Mouse (Mus musculus) left cerebral cortex, adult 2 months (tissue): Measurements from ENCODE around the gene Ddx18. TPM values are rescaled to one million over a fixed set of nuclear protein-coding genes. Genes with fewer than 3 reads are reported as not detected.

Experiments used
- DNase-seq, 2 experiments: peaks; one replicate each; pipeline ENCODE4 v3.0.0; 2021 to 2022; ENCODE audit warnings: low spot score in 2 of 2, mixed read lengths in 1 of 2; ENCODE audit errors: extremely low spot score in 1 of 2
- H3K27ac ChIP-seq: fragments of 200-600 bp; 2 replicates; pipeline ENCODE4 v1.8.1; 2022
- H3K4me3 ChIP-seq: fragments of 200-600 bp; 2 replicates; pipeline ENCODE4 v1.8.1; 2022
- CTCF ChIP-seq: fragments of 200-600 bp; IDR thresholded peaks from 2 replicates; pipeline ENCODE4 v1.8.1; 2022; ENCODE audit warnings: antibody characterized with exemption, mild to moderate bottlenecking, moderate library complexity
- intact Hi-C: fragments of 180-260 bp; cut with DNase I; formaldehyde crosslinking; loops from one replicate; pipeline ENCODE4 v1.15.1; 2025
- long read RNA-seq, 2 experiments: library from polyadenylated mRNA; stranded (forward); transcript quantifications; one replicate each; pipeline ENCODE4 v2.0.0; 2021; ENCODE audit warnings: borderline mapping rate in 2 of 2
- total RNA-seq, 2 experiments: library from RNA; stranded (reverse); gene quantifications; 2 replicates each; pipeline ENCODE4 v1.2.3; 2021

The Ddx18 gene
- 10 to 100 TPM; 25.9 to 27.8 TPM for total RNA-seq
- long read RNA-seq, experiment 1, transcript Ddx18-201 (13 exons, 2,258 nt), result major isoform, 20 of 25 reads
- long read RNA-seq, experiment 1, partial matches to known transcripts, result 3 of 25 reads
- long read RNA-seq, experiment 1, other reads (novel, unspliced or antisense), result 2 of 25 reads
- long read RNA-seq, experiment 2, partial matches to known transcripts, result 0 of 5 reads
- long read RNA-seq, experiment 2, other reads (novel, unspliced or antisense), result 2 of 5 reads

DNA sequence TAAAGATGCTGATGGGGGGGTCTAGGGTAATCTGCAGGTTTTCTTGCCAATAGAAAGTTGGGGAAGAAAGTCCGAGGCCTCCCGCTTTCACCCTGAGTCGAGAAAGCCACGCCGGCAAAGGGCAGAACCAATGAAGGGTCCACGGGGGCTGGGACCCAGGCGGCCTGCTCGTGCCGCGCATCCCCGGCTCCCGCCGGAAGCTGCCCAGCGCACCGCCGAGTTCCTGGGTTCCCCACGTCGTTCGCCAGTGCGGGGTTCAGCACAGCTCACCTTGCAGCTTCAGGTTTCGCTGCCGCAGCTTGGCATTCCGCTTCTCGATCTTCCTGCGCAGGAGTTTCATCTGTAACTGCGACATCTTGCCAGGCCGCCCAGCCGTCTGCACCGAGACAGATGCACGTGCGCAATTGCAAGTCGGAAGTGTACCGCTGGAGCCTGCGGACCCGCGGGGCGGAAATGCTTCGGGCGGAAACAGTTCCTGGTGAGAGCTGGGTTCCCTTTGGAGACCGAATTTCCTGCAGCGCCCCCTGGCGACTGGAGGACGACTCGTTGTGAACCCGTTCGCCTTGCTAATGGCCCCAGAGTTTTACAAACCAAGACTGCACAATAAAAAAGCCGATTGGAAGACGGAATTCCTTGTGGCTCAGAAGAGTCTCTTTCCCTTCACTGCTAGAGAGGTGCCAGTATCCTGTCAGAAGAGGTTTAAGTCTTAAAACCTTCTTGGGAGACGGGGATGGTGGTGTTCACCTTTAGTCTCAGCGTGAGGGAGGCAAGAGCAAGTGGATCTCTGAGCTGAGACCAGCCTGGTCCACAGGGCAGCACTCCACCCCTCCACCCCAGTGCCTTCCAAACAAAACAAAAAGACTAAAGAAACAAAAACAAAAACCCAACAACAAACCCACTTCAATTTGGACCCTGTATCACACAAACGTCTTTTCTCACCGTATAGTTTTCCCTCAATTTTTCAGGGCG is at the start of gene Ddx18:
Gene Ddx18 (minus strand): TSS at position 469 of the 969 bp plus-strand sequence.
- peak; percentile 93 to 98 for DNase-seq
- Histone ChIP-seq H3K27ac (peak within 1 kb of the TSS; percentile 66), H3K4me3 (peak within 1 kb of the TSS; percentile 80)
- TF ChIP-seq CTCF, result peak; percentile 97
- intact Hi-C loops, result loop anchor here (5.0 kb wide), 1 partner anchor 241 kb away; no protein-coding TSS in a partner anchor

DNA sequence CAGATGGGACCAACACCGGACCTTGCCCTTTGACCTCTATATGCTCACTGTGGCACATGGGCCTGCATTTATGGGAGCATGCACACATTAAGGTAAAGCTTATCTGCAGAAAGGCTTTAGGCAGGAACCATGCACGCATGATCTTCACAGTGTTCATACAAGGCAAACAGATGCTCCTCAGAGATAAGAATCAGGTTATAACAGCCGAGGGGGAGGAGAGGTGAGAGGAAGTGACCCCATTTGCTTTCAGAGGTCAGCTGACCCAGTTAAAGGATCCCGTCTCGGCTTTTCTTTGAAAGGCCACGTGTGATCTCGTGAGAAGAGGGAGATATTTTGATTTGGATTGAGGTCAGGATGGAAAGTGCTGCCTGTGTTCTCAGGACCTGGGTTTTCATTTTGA is 40.2 kb upstream of the Ddx18 start:
- Histone ChIP-seq H3K27ac (no peak overlapping the region), H3K4me3 (no peak overlapping the region)
- no peak for TF ChIP-seq CTCF
- DNase-seq, result no peak
- intact Hi-C loops, result loop anchor here (5.0 to 10.0 kb wide), 2 partner anchors 187 to 744 kb away; no protein-coding TSS in a partner anchor

DNA sequence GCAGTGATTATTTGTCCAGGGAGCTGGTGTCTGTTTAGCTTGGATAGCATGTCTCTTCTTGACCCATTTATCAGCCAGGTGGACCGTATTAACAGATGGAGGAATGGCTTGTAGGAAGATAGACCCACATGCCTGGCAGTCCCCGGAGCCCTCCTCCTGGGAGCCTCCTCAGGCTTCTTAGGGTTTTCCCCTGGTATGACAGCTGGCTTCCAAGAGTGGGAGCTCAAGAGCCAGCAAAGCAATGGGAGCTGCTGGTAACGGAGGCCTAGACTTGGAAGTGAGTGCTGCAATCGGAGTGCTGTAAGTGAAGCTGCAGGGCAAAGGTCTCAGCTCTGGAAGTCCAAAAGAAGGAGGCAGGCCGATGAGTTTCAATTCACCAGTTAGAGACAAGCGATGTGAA is 37.3 kb upstream of the Ddx18 start:
- peak; percentile 57 for TF ChIP-seq CTCF
- intact Hi-C loops, result loop anchor here (5.0 to 10.0 kb wide), 2 partner anchors 190 to 747 kb away; no protein-coding TSS in a partner anchor
- no peak overlapping the region for H3K27ac ChIP-seq
- no peak overlapping the region for H3K4me3 ChIP-seq
- peak; percentile 18 to 32 for DNase-seq

- Histone ChIP-seq H3K27ac (no peak overlapping the region), H3K4me3 (no peak overlapping the region)
- DNase-seq, result no peak
- intact Hi-C loops, result loop anchor here (10.0 kb wide), 1 partner anchor 193 kb away; no protein-coding TSS in a partner anchor
- no peak for TF ChIP-seq CTCF
Measured at GRCm38 (mm10) chr1:121601893-121602292, 34.1 kb upstream of the Ddx18 start.

DNA sequence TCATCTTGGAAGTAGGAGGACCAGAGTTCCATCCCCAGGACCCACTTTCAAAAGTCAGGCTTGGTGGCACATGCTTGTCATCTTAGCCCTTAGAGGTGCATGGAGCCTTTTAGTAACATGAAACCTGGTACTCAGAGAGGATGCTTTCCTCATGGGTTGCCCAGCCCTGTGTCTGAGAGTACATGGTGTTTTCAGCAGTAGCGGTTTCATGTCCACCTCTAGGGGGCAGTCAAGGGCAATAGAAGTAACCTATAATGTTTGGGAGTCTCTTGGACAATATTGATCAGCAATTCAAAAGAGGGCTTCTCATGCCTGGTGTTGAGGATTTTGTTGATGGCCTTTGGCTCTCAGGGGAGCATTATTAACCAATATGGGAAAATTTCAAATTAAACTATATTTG is 33.3 kb upstream of the Ddx18 start:
- Histone ChIP-seq H3K27ac (no peak overlapping the region), H3K4me3 (no peak overlapping the region)
- no peak for DNase-seq
- TF ChIP-seq CTCF, result peak; percentile 46
- intact Hi-C loops, result loop anchor here (10.0 kb wide), 1 partner anchor 194 kb away; no protein-coding TSS in a partner anchor

- TF ChIP-seq CTCF, result no peak
- no peak overlapping the region for H3K27ac ChIP-seq
- no peak for DNase-seq
- intact Hi-C loops, result no loop called here
- no peak overlapping the region for H3K4me3 ChIP-seq
Measured at GRCm38 (mm10) chr1:121598421-121598820, 30.6 kb upstream of the Ddx18 start.

- intact Hi-C loops, result no loop called here
- TF ChIP-seq CTCF, result peak; percentile 46
- no peak for DNase-seq
- Histone ChIP-seq H3K4me3 (no peak overlapping the region), H3K27ac (no peak overlapping the region)
Measured at GRCm38 (mm10) chr1:121596951-121597625, 29.3 kb upstream of the Ddx18 start.

- H3K27ac ChIP-seq, result no peak overlapping the region
- no peak for DNase-seq
- intact Hi-C loops, result no loop called here
- H3K4me3 ChIP-seq, result no peak overlapping the region
- TF ChIP-seq CTCF, result no peak
Measured at GRCm38 (mm10) chr1:121584838-121585237, 17.0 kb upstream of the Ddx18 start.

- intact Hi-C loops, result no loop called here
- Histone ChIP-seq H3K4me3 (no peak overlapping the region), H3K27ac (no peak overlapping the region)
- DNase-seq, result no peak
- TF ChIP-seq CTCF, result no peak
Measured at GRCm38 (mm10) chr1:121581133-121581855, 13.5 kb upstream of the Ddx18 start.

GRCm38 (mm10) chr1:121577491-121577890 is 9.7 kb upstream of the Ddx18 start:
- TF ChIP-seq CTCF, result no peak
- Histone ChIP-seq H3K4me3 (no peak overlapping the region), H3K27ac (no peak overlapping the region)
- intact Hi-C loops, result no loop called here
- DNase-seq, result no peak

DNA sequence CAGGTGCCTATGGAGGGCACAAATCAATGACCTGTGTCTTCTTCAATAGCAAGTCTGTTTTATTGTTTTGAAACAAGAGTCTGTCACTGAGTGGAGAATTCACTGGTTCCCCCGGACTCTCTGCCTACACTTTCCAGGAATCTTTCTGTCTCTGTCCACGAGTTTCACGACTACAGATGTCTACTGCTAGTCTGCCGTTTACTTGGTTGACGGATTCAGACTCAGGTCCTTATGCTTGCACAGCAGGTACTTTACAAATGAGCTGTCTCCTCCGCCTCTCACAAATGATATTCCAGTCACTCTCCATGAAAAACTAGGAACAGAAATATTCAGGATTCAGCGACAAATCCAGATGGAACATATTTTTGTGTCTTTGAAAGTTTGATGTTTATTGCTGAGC is 2.7 kb upstream of the Ddx18 start:
- Histone ChIP-seq H3K27ac (no peak overlapping the region), H3K4me3 (no peak overlapping the region)
- no peak for TF ChIP-seq CTCF
- intact Hi-C loops, result no loop called here
- DNase-seq, result no peak
